Mouse (Mus musculus) bone marrow, adult 2 months (tissue): ENCODE results near the gene Shc4. TPM values are rescaled to one million over a fixed set of nuclear protein-coding genes. Genes with fewer than 3 reads are reported as not detected.
A peak's percentile ranks its signal among the peaks of the same experiment; 100 is the strongest.

ENCODE experiments used
- H3K27ac ChIP-seq: fragments of 200-500 bp; 2 replicates; pipeline ENCODE4 v1.5.1; 2012; ENCODE audit warnings: low read depth, mild to moderate bottlenecking, control low read depth, inconsistent platforms, low read length; ENCODE audit not compliant: control insufficient read depth, poor library complexity, insufficient read depth
- H3K4me1 ChIP-seq: fragments of 200-500 bp; 2 replicates; pipeline ENCODE4 v1.6.1; 2011; ENCODE audit warnings: low read length; ENCODE audit not compliant: control insufficient read depth, insufficient read depth
- H3K4me3 ChIP-seq: fragments of 200-500 bp; replicated peaks from 2 replicates; pipeline ENCODE3; 2011; ENCODE audit warnings: mild to moderate bottlenecking, low read depth, low read length, control low read depth; ENCODE audit not compliant: control insufficient read depth
- CTCF ChIP-seq: fragments of 200-500 bp; IDR thresholded peaks from 2 replicates; pipeline ENCODE4 v1.5.1; 2011; ENCODE audit warnings: low read length, control low read depth; ENCODE audit not compliant: control insufficient read depth, insufficient read depth
- POLR2A ChIP-seq: fragments of 200-500 bp; IDR thresholded peaks from 2 replicates; pipeline ENCODE4 v1.6.1; 2011; ENCODE audit warnings: low read depth, mild to moderate bottlenecking, control low read depth, low read length, borderline replicate concordance; ENCODE audit not compliant: control insufficient read depth
- WGBS: fragments of 180-500 bp; shearing (Covaris S2); methylation state at CpG from one replicate; pipeline ENCODE4 v1.1.7; 2018; 5-methylcytosine and 5-hydroxymethylcytosine counted together
- polyA plus RNA-seq: library from polyadenylated mRNA; stranded (reverse); fragments of >200 nt; gene quantifications from 2 replicates; pipeline ENCODE4 v1.2.4, GENCODE M21; 2011; ENCODE audit warnings: low replicate concordance; ENCODE audit not compliant: missing spikeins, insufficient read depth, insufficient read length

The Shc4 gene
- polyA plus RNA-seq, 1 experiment = not detected

DNA sequence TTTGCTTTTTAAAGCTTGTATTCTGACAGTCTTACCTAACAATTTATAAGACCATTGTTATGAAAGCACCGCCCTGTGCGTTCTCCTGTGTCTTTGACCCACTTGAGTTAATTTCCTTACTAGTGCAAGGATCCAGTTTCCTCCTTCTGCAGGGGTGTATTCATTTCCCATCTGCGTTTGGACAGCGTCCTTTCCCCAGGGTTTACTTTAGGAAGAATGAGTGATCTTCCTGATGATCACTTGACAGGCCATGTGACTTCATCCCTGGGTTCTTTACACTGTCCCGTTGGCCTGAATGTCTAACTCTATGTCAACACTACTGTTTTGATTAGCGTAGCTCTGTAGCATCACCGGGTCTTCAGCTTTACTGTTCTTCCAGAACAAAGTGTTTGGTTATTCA, 86.6 kb downstream of the Shc4 start:
- WGBS = 86% methylated on average over 7 of the region's 7 CpGs
- Histone ChIP-seq H3K4me1 (no peaks in the 10 kb centered on the region), H3K4me3 (no peak overlapping the region), H3K27ac (no peak overlapping the region)
- TF ChIP-seq POLR2A = no peak
- no peak for TF ChIP-seq CTCF

DNA sequence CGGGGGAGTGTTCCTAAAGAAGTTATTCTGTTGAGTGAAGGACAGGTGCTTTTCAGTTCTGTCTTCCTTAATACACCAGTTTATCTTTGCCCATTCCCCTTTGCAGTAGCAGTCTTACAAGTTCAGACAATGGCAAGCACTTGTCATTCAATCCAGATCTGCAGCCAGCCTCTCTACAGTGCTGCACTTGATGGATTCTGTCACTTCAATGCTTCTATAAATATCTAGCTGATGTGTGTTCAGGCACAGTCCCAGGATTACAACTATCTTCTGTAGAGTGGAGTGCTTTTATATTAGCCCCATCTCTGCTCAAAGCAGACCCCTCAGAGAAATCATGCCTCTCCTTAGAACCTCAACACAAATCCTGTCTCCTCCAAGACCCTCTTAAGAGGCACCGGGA, 93.9 kb downstream of the Shc4 start:
- 87% methylated on average over 2 of the region's 2 CpGs for WGBS
- TF ChIP-seq CTCF (no peak), POLR2A (no peak)
- Histone ChIP-seq H3K4me1 (no peaks in the 10 kb centered on the region), H3K27ac (no peak overlapping the region), H3K4me3 (no peak overlapping the region)

DNA sequence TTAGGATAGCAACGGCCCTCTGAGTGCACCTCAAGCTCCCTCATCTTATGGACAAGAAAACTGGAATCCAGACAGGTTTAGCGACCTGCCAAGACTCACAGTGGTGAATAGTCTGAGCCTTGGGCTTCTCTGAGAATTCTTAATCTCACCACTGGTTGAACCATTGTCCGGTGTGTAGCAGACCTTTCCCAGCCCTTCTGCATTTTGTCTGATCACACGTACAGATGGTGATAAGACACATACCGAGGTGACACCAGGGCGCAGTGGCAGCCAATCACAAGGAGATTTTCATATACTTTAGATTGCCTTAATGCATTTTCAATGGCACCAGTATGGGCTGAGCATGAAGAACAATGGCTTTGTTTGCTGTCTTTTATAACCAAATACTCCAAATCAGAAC, 95.5 kb downstream of the Shc4 start:
- Histone ChIP-seq H3K4me1 (no peaks in the 10 kb centered on the region; the same call in 1 of the 2 replicates), H3K27ac (no peak overlapping the region), H3K4me3 (no peak overlapping the region)
- 81% methylated on average over 6 of the region's 6 CpGs for WGBS
- TF ChIP-seq POLR2A (no peak), CTCF (no peak)

GRCm38 (mm10) chr2:125626536-125626935, 97.4 kb downstream of the Shc4 start:
- Histone ChIP-seq H3K4me3 (no peak overlapping the region), H3K4me1 (no peaks in the 10 kb centered on the region; the same call in 1 of the 2 replicates), H3K27ac (no peak overlapping the region)
- TF ChIP-seq POLR2A (no peak), CTCF (no peak)
- WGBS = 85% methylated on average over 4 of the region's 4 CpGs

DNA sequence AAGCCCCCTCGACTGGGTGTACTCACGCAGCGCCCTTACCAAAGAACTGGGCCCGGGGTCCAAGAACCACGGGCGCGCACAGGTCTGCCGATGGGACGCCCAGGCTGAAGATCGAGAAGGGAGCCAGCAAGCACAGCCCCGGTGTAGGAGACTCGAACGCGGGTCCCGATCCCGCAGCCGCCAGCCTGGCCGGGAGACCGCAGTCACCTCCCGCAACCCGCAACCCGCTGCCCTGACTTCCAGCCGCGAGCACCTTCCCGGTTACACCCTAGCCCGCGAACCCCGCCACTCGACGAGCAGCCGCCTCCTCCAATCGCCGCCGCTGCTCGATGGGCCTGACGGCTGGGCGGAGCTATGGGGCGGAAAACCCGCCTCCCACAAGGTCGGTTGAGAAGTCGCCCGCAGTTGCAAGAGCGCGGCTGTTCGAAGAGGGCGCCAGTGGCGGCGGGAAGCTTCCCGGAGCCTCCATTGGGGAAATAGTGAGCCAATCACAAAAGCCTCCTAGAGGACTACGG, 99.1 kb downstream of the Shc4 start, which contains the start of gene Cep152:
Gene Cep152, minus strand, starts transcription at position 277 of the 515 bp plus-strand sequence.
- Histone ChIP-seq H3K27ac (peak within 1 kb of the TSS; percentile 74), H3K4me3 (peak within 1 kb of the TSS; percentile 96), H3K4me1 (no peaks in the 10 kb centered on the region; the same call in 1 of the 2 replicates)
- TF ChIP-seq CTCF (0 out of 2 replicates have a peak, but pooled peaks have one; percentile 5), POLR2A (peak; percentile 83)
- under 1% methylated on average over 50 of the region's 50 CpGs for WGBS

- WGBS = 5% methylated on average over 9 of the region's 9 CpGs
- no peaks in the 10 kb centered on the region; the same call in 1 of the 2 replicates for H3K4me1 ChIP-seq
- no peak overlapping the region; the same call in 1 of the 2 replicates for H3K27ac ChIP-seq
- no peak for TF ChIP-seq CTCF
- TF ChIP-seq POLR2A = no peak
- H3K4me3 ChIP-seq = peak overlapping the region; percentile 96
Observed at GRCm38 (mm10) chr2:125624127-125624685, 99.7 kb downstream of the Shc4 start.

- WGBS = 80% methylated on average over 15 of the region's 15 CpGs
Observed at GRCm38 (mm10) chr2:125623211-125623610, 100.7 kb downstream of the Shc4 start.

GRCm38 (mm10) chr2:125620213-125620907, 103.6 kb downstream of the Shc4 start:
- H3K4me1 ChIP-seq = no peaks in the 10 kb centered on the region; the same call in 1 of the 2 replicates
- WGBS = 93% methylated on average over 25 of the region's 25 CpGs
- no peak for TF ChIP-seq CTCF
- no peak for TF ChIP-seq POLR2A
- H3K27ac ChIP-seq = no peak overlapping the region
- no peak overlapping the region for H3K4me3 ChIP-seq

More at GRCm38 (mm10) chr2:125623211-125623610, 100.7 kb downstream of the Shc4 start:
- TF ChIP-seq POLR2A (no peak), CTCF (no peak)
- H3K27ac ChIP-seq = no peak overlapping the region
- H3K4me3 ChIP-seq = no peak overlapping the region
- no peaks in the 10 kb centered on the region; the same call in 1 of the 2 replicates for H3K4me1 ChIP-seq
